Mouse (Mus musculus): ENCODE data around the gene Bicc1. TPM values are rescaled to one million over a fixed set of nuclear protein-coding genes. Genes with fewer than 3 reads are reported as not detected.

The Bicc1 gene
- total RNA-seq (2021), result 1 to 10 TPM; 5.0 to 5.7 TPM
- long read RNA-seq, experiment 1, full-length matches to known transcripts, result 2 of 7 reads
- long read RNA-seq, experiment 1, partial matches to known transcripts, result 1 of 7 reads
- long read RNA-seq, experiment 1, other reads (novel, unspliced or antisense), result 4 of 7 reads
- long read RNA-seq, experiment 2, partial matches to known transcripts, result 1 of 10 reads
- long read RNA-seq, experiment 2, other reads (novel, unspliced or antisense), result 9 of 10 reads

GRCm38 (mm10) chr10:71159676-71160235, at the start of gene Bicc1:
TSS of gene Bicc1 (minus strand) at chr10:71159700.
- DNase-seq (ENCODE audit: low spot score in 2 of 2), result peak in 1 of 2 experiments; percentile 18

- no peak for DNase-seq (ENCODE audit: low spot score in 2 of 2)
Observed at GRCm38 (mm10) chr10:71201512-71201911, 42.0 kb upstream of the Bicc1 start.

DNA sequence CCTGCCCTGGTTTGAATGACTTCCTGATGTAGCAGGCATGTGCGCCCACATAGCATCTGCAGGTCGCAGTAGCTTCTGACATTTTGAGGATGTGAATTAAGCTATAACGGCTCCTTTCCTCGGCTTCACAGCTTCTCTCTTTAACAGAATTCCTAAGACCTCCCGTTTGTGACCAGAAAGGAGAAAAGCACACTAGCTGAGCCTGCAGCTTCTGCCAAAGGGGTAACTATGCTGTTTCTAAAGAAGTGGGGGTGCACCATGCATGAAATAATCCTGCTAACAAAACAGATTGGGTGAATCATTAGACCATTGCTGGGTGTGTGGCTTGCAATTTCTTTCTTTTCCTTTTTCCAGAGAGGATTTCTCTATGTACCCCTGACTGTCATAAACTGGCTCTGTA, 41.5 kb upstream of the Bicc1 start:
- peak in 1 of 2 experiments; percentile 28 for DNase-seq (ENCODE audit: low spot score in 2 of 2)

- DNase-seq (ENCODE audit: low spot score in 2 of 2), result no peak
Observed at GRCm38 (mm10) chr10:71198676-71199075, 39.2 kb upstream of the Bicc1 start.

GRCm38 (mm10) chr10:71197036-71197785, 37.7 kb upstream of the Bicc1 start:
- DNase-seq (ENCODE audit: low spot score in 2 of 2), result no peak

GRCm38 (mm10) chr10:71195501-71195900, 36.0 kb upstream of the Bicc1 start:
- no peak for DNase-seq (ENCODE audit: low spot score in 2 of 2)

DNA sequence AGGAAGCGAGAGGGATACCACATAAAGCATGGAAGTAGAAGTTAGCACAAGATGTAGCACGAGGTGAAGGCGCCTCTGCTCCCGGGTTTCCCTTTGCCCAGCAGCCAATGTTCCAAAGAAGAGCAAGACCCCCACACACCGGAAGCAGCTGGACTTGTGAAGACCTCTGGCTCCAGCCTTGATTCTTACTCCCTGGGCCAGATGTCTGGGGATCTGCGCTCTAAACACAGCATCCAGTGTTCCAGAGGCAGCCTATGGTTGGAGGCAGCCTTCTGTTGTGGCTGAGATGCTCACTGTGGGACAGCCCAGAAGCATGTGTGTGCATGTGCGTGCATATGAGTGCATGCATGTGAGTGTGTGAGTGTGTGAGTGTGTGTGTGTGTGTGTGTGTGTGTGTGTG, 35.2 kb upstream of the Bicc1 start:
- DNase-seq (ENCODE audit: low spot score in 2 of 2), result no peak

DNA sequence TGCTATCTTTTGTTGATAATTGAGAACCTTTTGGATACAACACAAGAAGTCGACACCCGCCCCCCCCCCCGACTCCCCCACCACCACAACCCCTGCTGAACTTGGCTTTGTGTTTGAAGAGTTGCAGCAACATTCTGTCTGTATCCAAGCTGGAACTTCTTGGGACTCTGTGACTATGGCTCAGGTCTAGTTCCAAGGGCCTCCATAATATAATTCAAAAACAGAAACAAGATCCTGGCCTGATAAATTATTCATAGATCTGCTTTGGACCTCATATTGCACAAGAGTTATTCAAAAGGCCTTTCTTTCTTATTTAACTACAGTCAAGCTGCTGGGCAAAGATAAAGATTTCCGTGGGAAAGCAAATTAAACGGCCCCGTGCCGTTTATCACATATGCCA, 33.8 kb upstream of the Bicc1 start:
- DNase-seq (ENCODE audit: low spot score in 2 of 2), result no peak

- no peak for DNase-seq (ENCODE audit: low spot score in 2 of 2)
Observed at GRCm38 (mm10) chr10:71192886-71193285, 33.4 kb upstream of the Bicc1 start.

DNA sequence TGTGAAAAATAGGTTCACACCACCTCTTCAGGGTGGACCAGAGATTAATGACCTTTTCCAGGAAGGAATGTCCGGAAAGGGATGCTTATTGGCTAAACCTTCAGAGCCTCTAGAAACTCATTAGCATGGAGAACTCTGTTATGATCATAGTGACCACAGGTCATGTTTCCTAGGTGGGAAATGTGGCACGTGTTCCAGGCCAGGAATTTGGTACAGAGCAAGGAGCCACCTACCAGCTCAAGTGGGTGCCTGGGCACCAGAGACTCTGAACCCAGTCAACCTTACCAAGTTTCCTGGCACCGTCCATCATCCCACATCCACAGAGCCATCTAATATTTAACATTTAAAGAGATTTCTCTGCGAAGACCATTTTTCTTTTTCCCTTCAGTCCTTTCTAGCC, 29.2 kb upstream of the Bicc1 start:
- no peak for DNase-seq (ENCODE audit: low spot score in 2 of 2)

GRCm38 (mm10) chr10:71185059-71185458, 25.6 kb upstream of the Bicc1 start:
- no peak for DNase-seq (ENCODE audit: low spot score in 2 of 2)

DNA sequence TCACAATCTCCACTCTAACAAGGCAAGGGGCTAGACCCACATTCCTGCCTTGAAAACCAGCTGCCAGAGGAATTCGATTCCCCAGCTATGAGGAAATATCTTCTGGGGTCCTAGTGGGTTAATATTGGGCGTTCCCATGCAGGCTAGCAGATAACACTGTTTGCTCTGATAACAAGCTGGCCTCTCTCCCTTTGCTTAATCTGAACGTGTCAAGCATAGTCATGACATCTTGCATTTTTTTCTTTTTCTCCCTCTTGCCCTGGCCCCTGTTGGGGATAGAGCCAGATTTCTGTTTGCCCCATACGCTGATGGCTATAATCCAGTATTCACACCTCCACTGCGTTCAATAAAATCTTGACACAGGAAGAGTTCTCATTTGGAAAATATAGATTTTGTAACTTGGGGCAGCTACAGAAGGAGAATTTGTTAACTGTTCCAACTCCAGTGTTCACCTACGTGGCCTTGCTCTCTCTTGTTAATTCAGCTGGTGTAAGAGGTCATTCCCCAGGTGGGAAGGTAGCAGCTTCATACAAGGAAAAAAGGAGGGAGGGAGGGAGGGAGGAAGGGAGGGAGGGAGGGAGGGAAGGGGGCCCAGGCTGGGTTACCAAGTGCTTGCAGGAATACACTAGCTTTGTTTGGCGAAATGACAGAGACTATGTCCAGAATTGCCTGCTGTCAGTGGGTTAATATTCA, 24.0 kb upstream of the Bicc1 start:
- DNase-seq (ENCODE audit: low spot score in 2 of 2), result no peak

GRCm38 (mm10) chr10:71181931-71182330, 22.4 kb upstream of the Bicc1 start:
- no peak for DNase-seq (ENCODE audit: low spot score in 2 of 2)

- no peak for DNase-seq (ENCODE audit: low spot score in 2 of 2)
Observed at GRCm38 (mm10) chr10:71181091-71181490, 21.6 kb upstream of the Bicc1 start.

DNA sequence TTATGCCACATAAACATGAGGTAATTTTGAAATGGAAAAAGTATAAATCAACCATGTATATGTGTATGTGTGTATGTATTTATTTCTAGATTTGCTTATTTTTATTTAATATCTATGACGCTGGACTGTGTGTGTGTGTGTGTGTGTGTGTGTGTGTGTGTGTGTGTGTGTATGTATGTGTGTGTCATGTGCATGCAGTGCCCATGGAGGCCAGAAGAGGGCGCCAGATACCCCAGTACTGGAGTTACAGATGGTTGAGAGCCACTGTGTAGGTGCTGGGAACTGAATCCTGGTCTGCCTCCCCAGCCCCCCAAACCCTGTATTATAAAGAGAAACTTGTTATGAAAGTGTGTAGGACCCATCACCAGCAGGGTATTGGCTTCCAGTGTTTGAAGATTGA, 20.6 kb upstream of the Bicc1 start:
- no peak for DNase-seq (ENCODE audit: low spot score in 2 of 2)

DNA sequence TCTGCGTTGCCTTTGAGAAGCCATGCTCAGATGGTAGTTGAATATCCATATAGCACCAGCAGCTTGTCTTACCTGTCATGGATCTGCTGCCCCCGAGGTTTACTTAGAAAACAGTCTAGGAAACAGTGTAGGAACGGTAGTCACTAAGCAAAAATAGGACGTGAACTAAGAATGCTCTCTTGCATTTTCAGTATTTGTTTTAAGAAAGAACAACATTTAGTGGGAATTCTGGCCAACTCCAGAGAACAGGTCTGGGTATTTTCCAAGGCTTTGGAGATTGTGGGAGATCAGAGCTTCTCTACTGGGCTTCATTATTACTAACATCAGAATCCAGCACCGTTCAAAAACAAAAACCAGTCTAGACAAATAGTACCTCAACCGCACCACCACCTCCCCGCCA, 17.7 kb upstream of the Bicc1 start:
- no peak for DNase-seq (ENCODE audit: low spot score in 2 of 2)

GRCm38 (mm10) chr10:71176341-71176740, 16.8 kb upstream of the Bicc1 start:
- DNase-seq (ENCODE audit: low spot score in 2 of 2), result no peak

- no peak for DNase-seq (ENCODE audit: low spot score in 2 of 2)
Observed at GRCm38 (mm10) chr10:71175280-71175679, 15.8 kb upstream of the Bicc1 start.

DNA sequence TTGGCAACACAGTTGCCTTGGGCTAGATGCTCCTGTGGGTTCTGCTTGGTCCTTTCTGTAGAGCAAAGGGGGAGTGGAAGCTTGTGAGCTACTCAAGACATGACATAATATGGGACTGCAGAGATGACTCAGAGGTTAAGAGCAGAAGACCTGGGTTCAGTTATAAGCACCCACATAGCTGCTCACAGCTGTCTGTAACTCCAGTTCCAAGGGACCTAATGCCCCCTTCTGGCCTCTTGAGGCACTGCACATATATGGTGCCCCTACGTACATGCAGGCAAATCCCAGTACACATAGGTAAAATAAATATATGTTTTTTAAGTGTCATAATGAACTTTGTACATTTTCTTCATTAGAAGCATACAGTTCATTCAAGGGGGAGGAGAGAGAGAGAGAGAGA, 11.9 kb upstream of the Bicc1 start:
- DNase-seq (ENCODE audit: low spot score in 2 of 2), result no peak

DNA sequence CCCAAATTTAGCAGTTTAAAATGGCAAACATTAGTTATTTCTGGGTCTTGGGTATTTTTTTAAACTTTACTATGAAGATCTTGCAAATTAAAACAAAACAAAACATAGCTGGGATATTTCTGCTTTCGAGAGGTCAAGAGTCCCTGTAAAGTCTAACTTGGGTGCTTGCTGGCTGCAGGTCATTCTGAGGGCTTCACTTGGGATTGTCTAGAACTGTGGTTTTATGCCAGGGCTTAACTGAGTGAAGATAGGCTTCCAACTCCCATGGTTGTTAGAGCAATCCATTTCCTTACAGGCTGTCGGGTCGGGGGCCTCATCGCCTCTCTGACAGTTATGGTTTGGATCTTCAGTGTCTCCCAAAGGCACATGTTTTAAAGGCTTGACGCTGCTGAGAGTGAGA, 11.3 kb upstream of the Bicc1 start:
- DNase-seq (ENCODE audit: low spot score in 2 of 2), result no peak

DNA sequence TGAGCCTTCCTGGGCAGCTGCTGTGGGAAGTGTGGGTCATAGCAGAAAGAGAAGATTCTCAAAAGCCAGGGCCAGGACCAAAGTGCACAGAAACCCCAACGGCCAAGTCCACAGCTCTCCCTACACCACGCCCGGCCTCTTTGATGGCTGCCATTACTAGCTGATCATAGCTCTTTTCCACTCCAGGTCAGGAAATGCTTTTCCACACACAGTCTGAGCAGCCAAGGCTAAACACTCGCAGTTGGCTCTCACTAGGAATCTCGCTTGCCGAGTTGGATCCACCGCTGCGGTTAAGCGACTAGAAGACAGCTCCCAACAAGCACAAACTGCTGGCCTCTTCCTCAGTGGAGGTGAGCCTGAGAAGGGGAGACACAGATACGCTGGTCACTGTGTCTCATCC, 10.3 kb upstream of the Bicc1 start:
- no peak for DNase-seq (ENCODE audit: low spot score in 2 of 2)

GRCm38 (mm10) chr10:71169171-71169570, 9.7 kb upstream of the Bicc1 start:
- DNase-seq (ENCODE audit: low spot score in 2 of 2), result no peak

All from layer of hippocampus, postnatal 14 days (tissue).